Mouse (Mus musculus): Measurements from ENCODE around the gene Dock11. TPM values are rescaled to one million over a fixed set of nuclear protein-coding genes. Genes with fewer than 3 reads are reported as not detected.
A peak's percentile ranks its signal among the peaks of the same experiment; 100 is the strongest.

Gene Dock11
- 16.2 and 17.6 TPM in 2 replicates for polyA plus RNA-seq (2015; fragmentation: Nextera tagmentation; extraction: Ambion mirVana)

DNA sequence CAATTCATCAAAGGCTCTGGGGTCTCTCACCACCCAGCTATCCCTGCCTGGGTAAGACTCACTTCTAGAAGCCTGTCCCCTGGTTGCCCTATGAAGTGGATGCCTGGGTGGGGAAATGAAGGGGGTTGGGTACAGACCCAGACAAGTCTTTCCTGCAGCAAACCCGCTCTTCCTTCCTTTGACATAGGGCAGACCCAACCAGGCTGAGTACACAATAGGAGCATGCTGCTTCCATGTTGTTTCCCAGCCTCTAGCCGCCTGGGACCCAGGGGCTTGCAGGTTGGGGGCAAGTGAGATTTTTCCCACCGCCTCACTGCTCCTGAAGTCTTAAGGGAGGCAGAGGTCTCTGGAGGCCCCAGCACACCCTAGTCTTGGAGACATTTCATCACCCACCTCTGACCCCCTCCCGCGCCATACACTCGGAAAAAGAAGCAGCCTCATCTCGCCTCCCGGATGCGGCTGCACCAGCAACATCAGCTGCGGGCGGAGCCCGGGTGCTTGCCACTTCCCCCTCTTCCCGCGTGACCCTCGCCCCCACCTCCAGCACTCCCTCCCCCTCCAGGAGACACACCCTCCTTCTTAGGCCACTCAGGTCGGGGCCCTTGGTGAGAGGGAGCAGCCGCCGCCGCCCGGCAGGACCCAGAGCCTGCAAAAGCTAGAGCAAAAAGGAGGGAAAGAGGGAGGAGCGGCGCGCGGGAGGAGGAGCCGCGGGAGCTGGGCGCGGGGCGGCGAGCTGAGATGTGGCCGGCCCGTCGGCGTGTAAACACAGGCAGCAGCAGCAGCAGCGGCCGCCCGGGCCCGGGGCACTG, at the start of gene Dock11:
Gene Dock11 (plus strand): TSS at position 746 of the 809 bp plus-strand sequence.
- Histone ChIP-seq H3K9ac (replicated peaks) (peak within 1 kb of the TSS; percentile 66), H3K4me2 (replicated peaks) (peak within 1 kb of the TSS; percentile 42), H3K36me3 (no peaks in the 10 kb centered on the region), H3K27me3 (no peaks in the 10 kb centered on the region), H3K9me3 (no peaks in the 10 kb centered on the region), H3K27ac (replicated peaks) (peak within 1 kb of the TSS; percentile 85), H3K4me3 (peak within 1 kb of the TSS; percentile 68), H3K4me1 (0 out of 2 replicates have a peak, but pooled peaks cover 4% of the 10 kb centered on the region)
- WGBS: 21% methylated on average over 23 of the region's 38 CpGs
- ATAC-seq (replicated peaks): peak; percentile 87

DNA sequence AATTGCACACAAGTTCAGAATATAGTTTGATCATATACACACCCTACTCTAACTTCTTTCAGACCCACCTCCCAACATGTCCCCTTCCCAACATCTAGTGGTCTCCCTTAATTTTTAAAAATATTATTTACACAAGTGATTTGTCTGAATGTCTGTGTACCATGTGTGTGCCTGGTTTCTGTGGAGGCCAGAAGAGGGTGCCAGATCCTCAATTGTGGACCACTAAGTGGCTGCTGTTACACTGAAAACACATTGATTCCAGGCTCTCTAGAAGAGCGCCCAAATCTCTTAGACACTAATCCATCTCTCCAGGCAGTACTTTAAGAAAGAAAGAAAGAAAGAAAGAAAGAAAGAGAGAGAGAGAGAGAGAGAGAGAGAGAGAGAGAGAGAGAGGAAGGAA, 8.9 kb upstream of the Dock11 start:
- Histone ChIP-seq H3K4me1 (no peaks in the 10 kb centered on the region), H3K27ac (replicated peaks) (no peak overlapping the region), H3K9ac (replicated peaks) (no peak overlapping the region), H3K36me3 (no peaks in the 10 kb centered on the region), H3K9me3 (no peaks in the 10 kb centered on the region), H3K4me2 (replicated peaks) (no peak overlapping the region), H3K4me3 (no peak overlapping the region), H3K27me3 (no peaks in the 10 kb centered on the region)
- WGBS: 24% methylated on average over 1 of the region's 1 CpGs
- no peak for ATAC-seq (replicated peaks)

DNA sequence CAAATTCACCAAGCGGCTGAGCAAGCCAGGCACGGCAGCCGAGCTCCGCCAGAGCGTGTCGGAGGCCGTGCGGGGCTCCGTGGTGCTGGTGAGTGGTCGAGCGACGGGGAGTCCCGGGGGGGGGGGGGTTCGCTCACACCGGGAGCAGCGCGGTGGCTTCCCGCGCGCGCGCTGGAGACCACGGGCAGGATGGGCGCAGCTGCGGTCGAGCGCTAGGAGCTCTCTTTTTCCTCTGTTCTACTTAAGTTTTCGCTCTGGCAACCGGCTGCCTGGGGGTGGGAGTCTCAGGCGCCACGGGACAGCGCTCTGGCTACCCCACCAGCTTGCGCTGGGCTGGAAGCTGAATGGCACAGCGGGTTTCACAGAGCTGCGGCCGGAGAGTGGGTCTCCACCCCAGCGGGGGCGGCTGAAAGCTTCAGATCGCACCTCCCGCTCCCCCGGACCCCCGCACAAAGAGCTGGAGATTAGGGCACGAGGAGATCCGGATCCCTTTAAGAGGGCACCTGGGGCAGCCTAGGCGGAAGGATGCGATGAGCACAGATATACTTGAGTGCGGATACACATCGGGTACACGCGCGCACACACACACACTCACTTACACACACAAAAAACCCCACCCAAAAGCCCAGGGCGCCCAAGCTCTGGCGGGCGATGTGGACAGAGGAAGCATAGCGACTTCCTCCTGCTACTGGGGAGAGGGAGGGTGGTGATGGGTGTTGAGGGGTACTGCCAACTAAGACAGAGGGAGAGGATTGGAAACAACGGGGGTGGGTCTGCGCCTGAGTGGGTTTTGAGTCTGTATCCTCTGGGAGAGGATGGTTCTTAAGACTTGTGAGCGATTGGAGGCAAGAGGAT, 540 bp downstream of the Dock11 start:
- peak; percentile 71 for ATAC-seq (replicated peaks)
- WGBS: 23% methylated on average over 43 of the region's 58 CpGs

DNA sequence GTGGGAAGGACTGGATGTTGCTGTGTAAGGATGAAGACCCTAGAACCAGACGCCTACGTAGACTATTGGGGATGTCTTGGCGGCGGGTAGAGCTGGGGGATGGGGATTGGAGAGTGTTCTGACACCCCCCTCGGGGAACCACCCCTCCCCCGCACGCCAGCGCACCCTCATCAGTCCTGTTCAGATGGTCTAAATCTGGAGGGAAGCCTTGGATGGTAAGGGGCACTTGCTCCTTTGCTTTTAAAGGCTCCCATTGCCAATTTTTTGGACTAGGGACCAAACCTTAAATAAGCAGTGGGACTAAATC, 1.1 kb downstream of the Dock11 start:
- no peaks in the 10 kb centered on the region for H3K36me3 ChIP-seq
- H3K4me2 ChIP-seq (replicated peaks): peak overlapping the region; percentile 42
- peak overlapping the region; percentile 66 for H3K9ac ChIP-seq (replicated peaks)
- no peak for ATAC-seq (replicated peaks)
- peak overlapping the region; percentile 85 for H3K27ac ChIP-seq (replicated peaks)
- no peaks in the 10 kb centered on the region for H3K9me3 ChIP-seq
- peak overlapping the region; percentile 68 for H3K4me3 ChIP-seq
- no peaks in the 10 kb centered on the region for H3K27me3 ChIP-seq
- WGBS: 22% methylated on average over 8 of the region's 8 CpGs
- 0 out of 2 replicates have a peak, but pooled peaks cover 4% of the 10 kb centered on the region for H3K4me1 ChIP-seq

More for the DNA sequence above, 540 bp downstream of the Dock11 start:
- peak overlapping the region; percentile 68 for H3K4me3 ChIP-seq
- 0 out of 2 replicates have a peak, but pooled peaks cover 4% of the 10 kb centered on the region for H3K4me1 ChIP-seq
- H3K9me3 ChIP-seq: no peaks in the 10 kb centered on the region
- peak overlapping the region; percentile 85 for H3K27ac ChIP-seq (replicated peaks)
- H3K9ac ChIP-seq (replicated peaks): peak overlapping the region; percentile 66
- no peaks in the 10 kb centered on the region for H3K36me3 ChIP-seq
- H3K4me2 ChIP-seq (replicated peaks): peak overlapping the region; percentile 42
- H3K27me3 ChIP-seq: no peaks in the 10 kb centered on the region

DNA sequence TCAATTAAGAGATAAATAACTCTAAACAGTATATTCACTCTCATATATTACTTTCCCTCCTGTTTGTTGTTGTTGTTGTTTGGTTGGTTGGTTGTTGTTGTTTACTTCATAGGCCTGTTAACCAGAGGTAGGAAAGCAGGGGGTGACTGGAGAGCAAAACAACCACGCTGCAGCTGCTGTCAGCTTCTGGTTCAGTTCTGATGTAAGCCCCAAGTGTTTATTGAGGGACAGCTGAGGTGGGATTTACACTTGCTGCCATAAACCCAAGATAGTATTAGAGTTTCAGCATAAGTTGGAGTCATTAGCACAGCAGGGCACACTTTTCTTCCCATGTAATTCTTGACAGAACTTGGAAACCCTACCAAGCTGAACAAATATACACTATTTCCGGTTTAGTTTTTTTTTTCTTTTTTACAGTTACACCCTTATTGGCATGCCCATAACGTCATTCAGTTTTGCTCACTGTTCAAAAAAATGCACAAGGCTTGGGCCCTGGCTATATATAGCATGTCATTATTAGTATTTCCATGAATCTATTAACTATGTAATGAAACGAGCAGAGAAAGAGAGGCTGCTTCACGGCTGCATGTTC, 3.0 kb downstream of the Dock11 start:
- H3K4me3 ChIP-seq: no peak overlapping the region
- H3K36me3 ChIP-seq: no peaks in the 10 kb centered on the region
- H3K9ac ChIP-seq (replicated peaks): no peak overlapping the region
- no peaks in the 10 kb centered on the region for H3K27me3 ChIP-seq
- no peaks in the 10 kb centered on the region for H3K9me3 ChIP-seq
- no peak overlapping the region for H3K27ac ChIP-seq (replicated peaks)
- ATAC-seq (replicated peaks): no peak
- WGBS: 55% methylated on average over 5 of the region's 5 CpGs
- H3K4me2 ChIP-seq (replicated peaks): no peak overlapping the region
- 0 out of 2 replicates have a peak, but pooled peaks cover 4% of the 10 kb centered on the region for H3K4me1 ChIP-seq

DNA sequence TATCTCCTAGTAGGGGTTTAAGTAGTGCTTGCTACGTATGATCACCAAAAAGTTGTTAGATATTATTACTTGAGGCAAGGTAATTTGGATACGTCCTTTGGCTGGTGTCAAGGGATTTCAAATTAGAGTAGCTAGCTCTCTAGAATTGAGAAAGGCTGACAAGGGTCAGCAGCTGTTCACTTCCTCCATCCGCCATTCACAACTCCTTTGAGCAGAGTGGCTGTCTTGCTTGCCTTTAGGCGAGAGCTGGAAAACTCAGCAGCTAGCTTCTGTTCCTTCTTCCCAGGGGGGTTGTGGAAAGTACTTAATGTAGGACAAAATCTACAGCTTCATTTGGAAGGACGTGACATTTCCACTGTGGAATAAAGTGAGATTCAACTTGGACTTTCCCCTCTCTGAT, 3.7 kb downstream of the Dock11 start:
- no peaks in the 10 kb centered on the region for H3K36me3 ChIP-seq
- no peak overlapping the region for H3K4me3 ChIP-seq
- ATAC-seq (replicated peaks): no peak
- no peak overlapping the region for H3K9ac ChIP-seq (replicated peaks)
- H3K27ac ChIP-seq (replicated peaks): no peak overlapping the region
- no peak overlapping the region for H3K4me2 ChIP-seq (replicated peaks)
- no peaks in the 10 kb centered on the region for H3K27me3 ChIP-seq
- H3K4me1 ChIP-seq: 0 out of 2 replicates have a peak, but pooled peaks cover 4% of the 10 kb centered on the region
- WGBS: 68% methylated on average over 5 of the region's 5 CpGs
- H3K9me3 ChIP-seq: no peaks in the 10 kb centered on the region

DNA sequence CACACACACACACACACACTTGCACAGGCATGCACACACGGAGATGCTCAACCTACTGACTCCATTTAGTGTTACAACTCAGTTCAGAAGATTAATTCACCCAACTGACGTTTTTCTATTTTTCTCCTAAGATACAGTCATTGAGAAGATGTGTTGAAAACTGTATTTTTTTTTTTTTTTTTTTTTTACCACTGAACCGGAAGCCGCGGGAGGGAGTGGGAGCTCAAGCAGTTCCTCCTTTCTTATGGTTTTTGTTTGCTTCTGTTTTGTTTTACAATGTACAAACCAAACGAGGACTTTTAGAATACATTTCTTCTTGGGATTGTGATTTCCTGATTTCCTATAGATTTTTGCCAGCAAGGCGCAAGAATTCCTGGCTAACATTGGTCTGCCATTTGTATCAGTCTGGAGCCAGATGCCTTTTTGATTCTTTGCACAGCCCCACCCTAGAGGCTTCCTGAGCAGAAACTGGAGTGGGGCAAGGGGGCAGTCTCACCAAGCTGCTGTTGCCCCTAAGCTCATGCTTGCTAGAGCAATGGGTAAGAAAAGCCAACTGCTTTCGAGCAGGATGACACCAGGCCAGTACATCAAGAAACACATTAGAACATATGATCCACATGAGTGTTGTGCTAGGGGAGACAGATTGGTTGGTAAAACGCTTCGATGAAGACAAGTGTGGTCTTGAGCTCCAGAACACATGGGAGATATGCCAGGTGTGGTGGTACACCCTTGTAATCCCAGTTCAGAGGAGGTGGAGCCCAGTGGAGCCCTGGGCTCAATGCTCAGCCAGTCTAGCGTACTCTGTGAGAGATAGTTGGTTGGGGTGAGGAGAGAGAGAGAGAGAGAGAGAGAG, 9.2 kb downstream of the Dock11 start:
- H3K9ac ChIP-seq (replicated peaks): no peak overlapping the region
- no peak overlapping the region for H3K4me2 ChIP-seq (replicated peaks)
- H3K36me3 ChIP-seq: no peaks in the 10 kb centered on the region
- H3K27me3 ChIP-seq: no peaks in the 10 kb centered on the region
- H3K9me3 ChIP-seq: no peaks in the 10 kb centered on the region
- no peak overlapping the region for H3K27ac ChIP-seq (replicated peaks)
- WGBS: 80% methylated on average over 11 of the region's 11 CpGs
- no peaks in the 10 kb centered on the region for H3K4me1 ChIP-seq
- H3K4me3 ChIP-seq: no peak overlapping the region
- no peak for ATAC-seq (replicated peaks)

DNA sequence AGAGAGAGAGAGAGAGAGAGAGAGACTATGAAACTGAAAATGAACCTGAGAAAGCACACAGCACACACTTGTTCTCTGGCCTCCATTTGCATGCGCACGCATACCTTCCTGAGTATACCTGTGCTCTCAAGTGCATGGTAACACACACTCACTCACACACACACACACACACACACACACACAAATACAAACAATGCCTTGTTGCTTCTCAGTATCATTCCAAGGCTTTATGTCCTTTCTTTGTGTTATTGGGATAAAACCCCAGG, 9.8 kb downstream of the Dock11 start:
- Histone ChIP-seq H3K9me3 (no peaks in the 10 kb centered on the region), H3K4me2 (replicated peaks) (no peak overlapping the region), H3K36me3 (no peaks in the 10 kb centered on the region), H3K4me3 (no peak overlapping the region), H3K4me1 (no peaks in the 10 kb centered on the region), H3K9ac (replicated peaks) (no peak overlapping the region), H3K27ac (replicated peaks) (no peak overlapping the region), H3K27me3 (no peaks in the 10 kb centered on the region)
- 100% methylated on average over 2 of the region's 2 CpGs for WGBS
- no peak for ATAC-seq (replicated peaks)

DNA sequence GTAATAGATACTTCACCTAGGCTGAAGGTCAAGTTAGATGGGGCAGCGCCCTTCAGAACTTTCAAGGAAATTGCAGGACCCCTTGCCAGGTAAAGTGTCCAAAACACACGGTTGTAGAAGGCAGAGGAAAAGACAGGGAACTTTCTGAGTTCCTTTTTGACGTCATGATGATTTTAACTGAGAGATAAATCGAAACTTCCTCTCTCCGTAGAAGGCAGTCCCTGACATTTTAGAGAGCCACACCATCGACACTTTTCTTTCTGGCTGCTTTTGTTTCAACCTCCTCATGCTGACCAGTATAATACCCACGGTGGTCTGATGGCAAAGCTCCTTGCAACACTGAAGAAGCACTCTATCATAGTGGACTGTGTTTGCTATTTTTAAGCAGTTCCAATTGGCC, 15.7 kb downstream of the Dock11 start:
- H3K9me3 ChIP-seq: no peaks in the 10 kb centered on the region
- H3K4me3 ChIP-seq: no peak overlapping the region
- 76% methylated on average over 7 of the region's 7 CpGs for WGBS
- H3K9ac ChIP-seq (replicated peaks): no peak overlapping the region
- no peaks in the 10 kb centered on the region for H3K27me3 ChIP-seq
- H3K4me2 ChIP-seq (replicated peaks): no peak overlapping the region
- ATAC-seq (replicated peaks): no peak
- H3K27ac ChIP-seq (replicated peaks): no peak overlapping the region
- no peaks in the 10 kb centered on the region for H3K36me3 ChIP-seq
- no peaks in the 10 kb centered on the region for H3K4me1 ChIP-seq

DNA sequence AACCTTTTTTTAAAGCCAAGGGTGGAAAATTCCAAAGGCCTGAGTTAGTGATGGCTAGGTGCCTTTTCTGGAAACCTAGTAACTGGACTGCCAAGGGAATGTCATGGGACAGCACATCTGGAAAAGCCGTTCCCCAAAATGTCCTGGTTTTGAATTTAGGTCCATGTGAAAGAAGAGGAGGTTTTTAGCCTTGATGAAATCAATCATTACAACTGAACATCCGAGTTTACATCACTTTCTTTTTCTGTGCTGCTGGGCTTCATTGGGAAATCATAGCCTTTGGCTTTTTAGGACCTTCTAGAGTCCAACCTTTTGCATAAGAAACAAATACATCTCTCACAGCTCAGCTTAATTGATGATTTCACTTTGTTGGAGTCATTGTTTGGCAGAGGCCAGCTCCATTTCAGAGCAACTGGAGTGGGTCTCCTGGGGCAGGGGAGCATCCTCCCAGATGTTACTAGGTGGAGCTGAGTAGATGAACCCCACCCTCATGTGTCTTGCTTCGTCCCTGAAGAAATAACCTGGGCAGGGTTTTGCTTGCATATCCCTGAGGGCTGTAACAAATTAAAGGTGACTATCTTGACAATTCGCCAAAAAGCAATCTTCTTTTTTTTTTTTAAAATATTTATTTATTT, 18.2 kb downstream of the Dock11 start:
- Histone ChIP-seq H3K27ac (replicated peaks) (no peak overlapping the region), H3K36me3 (no peaks in the 10 kb centered on the region), H3K9ac (replicated peaks) (no peak overlapping the region), H3K9me3 (no peaks in the 10 kb centered on the region), H3K4me3 (no peak overlapping the region), H3K4me1 (no peaks in the 10 kb centered on the region), H3K27me3 (no peaks in the 10 kb centered on the region), H3K4me2 (replicated peaks) (no peak overlapping the region)
- 86% methylated on average over 4 of the region's 4 CpGs for WGBS
- no peak for ATAC-seq (replicated peaks)

DNA sequence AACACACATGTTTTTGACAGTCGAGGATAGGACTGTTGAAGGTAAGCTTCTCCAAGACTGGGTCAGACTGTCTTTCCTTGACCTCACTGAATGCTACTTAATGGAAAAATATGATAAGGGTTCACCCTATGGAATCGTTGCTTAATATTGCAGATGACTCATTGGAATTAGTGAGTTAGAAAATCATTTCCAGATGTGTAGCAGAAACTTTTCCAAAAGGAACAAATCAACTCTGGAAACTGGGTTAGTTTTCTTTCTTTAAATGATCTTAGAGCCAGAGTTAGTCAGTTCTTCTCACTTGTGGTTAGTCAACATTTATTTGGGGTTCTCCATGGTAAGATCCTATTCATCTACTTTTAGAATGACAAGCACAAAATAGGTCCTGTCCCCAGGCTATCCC, 30.9 kb downstream of the Dock11 start:
- no peak for ATAC-seq (replicated peaks)
- no peak overlapping the region for H3K9ac ChIP-seq (replicated peaks)
- H3K36me3 ChIP-seq: no peaks in the 10 kb centered on the region
- H3K27ac ChIP-seq (replicated peaks): no peak overlapping the region
- H3K9me3 ChIP-seq: no peaks in the 10 kb centered on the region
- WGBS: 87% methylated on average over 2 of the region's 2 CpGs
- H3K4me1 ChIP-seq: no peaks in the 10 kb centered on the region
- no peaks in the 10 kb centered on the region for H3K27me3 ChIP-seq
- H3K4me3 ChIP-seq: no peak overlapping the region
- no peak overlapping the region for H3K4me2 ChIP-seq (replicated peaks)
